Mouse (Mus musculus): ENCODE data around the gene Ubl4a. TPM values are rescaled to one million over a fixed set of nuclear protein-coding genes. Genes with fewer than 3 reads are reported as not detected.
"Not testable (repeated sequence)": the region's sequence is repeated elsewhere in the genome, so short reads cannot be mapped to it uniquely, and the experiment has no call there.

Gene Ubl4a
- 61.6 and 64.0 TPM in 2 replicates for polyA plus RNA-seq (2015; fragmentation: Nextera tagmentation; extraction: Ambion mirVana)

- ATAC-seq (ENCODE audit: low FRiP score) = peak; percentile 92
- H3K27ac ChIP-seq = no peak within 1 kb of the TSS
- peaks cover 9% of the 10 kb centered on the region; the same call in 1 of the 2 replicates for H3K4me1 ChIP-seq (replicated peaks)
- WGBS = 20% methylated on average over 32 of the region's 32 CpGs
- H3K4me2 ChIP-seq = peak within 1 kb of the TSS; percentile 62
- peak within 1 kb of the TSS; percentile 65 for H3K9ac ChIP-seq
- H3K9me3 ChIP-seq = no peaks in the 10 kb centered on the region
- peak within 1 kb of the TSS; percentile 43 for H3K4me3 ChIP-seq
- H3K27me3 ChIP-seq = no peaks in the 10 kb centered on the region
- no peaks in the 10 kb centered on the region for H3K36me3 ChIP-seq
Measured at GRCm38 (mm10) chrX:74372888-74373549, at the start of gene Ubl4a, which contains the start of gene Slc10a3. Gene Ubl4a, minus strand, starts transcription at chrX:74373218. Gene Slc10a3, minus strand, starts transcription at chrX:74373349.

- Histone ChIP-seq H3K4me2 (no peak overlapping the region), H3K27ac (no peak overlapping the region), H3K36me3 (no peaks in the 10 kb centered on the region; the same call in none of the 2 replicates), H3K9me3 (no peaks in the 10 kb centered on the region), H3K27me3 (no peaks in the 10 kb centered on the region), H3K9ac (no peak overlapping the region), H3K4me1 (replicated peaks) (no peaks in the 10 kb centered on the region), H3K4me3 (no peak overlapping the region)
- ATAC-seq (ENCODE audit: low FRiP score) = peak; percentile 83
Measured at GRCm38 (mm10) chrX:74413377-74413776, 40.4 kb upstream of the Ubl4a start.

GRCm38 (mm10) chrX:74408340-74408739 is 35.3 kb upstream of the Ubl4a start:
- Histone ChIP-seq H3K36me3 (no peaks in the 10 kb centered on the region; the same call in none of the 2 replicates), H3K4me1 (replicated peaks) (no peaks in the 10 kb centered on the region), H3K9me3 (no peaks in the 10 kb centered on the region), H3K27ac (no peak overlapping the region), H3K27me3 (no peaks in the 10 kb centered on the region), H3K4me3 (no peak overlapping the region), H3K4me2 (no peak overlapping the region), H3K9ac (no peak overlapping the region)
- WGBS = 42% methylated on average over 2 of the region's 2 CpGs
- no peak for ATAC-seq (ENCODE audit: low FRiP score)

GRCm38 (mm10) chrX:74400136-74400535 is 27.1 kb upstream of the Ubl4a start:
- H3K36me3 ChIP-seq = no peaks in the 10 kb centered on the region
- no peaks in the 10 kb centered on the region for H3K9me3 ChIP-seq
- no peak overlapping the region for H3K27ac ChIP-seq
- no peak overlapping the region for H3K4me3 ChIP-seq
- 88% methylated on average over 3 of the region's 3 CpGs for WGBS
- no peaks in the 10 kb centered on the region for H3K27me3 ChIP-seq
- H3K4me1 ChIP-seq (replicated peaks) = no peaks in the 10 kb centered on the region
- H3K9ac ChIP-seq = no peak overlapping the region
- no peak for ATAC-seq (ENCODE audit: low FRiP score)
- no peak overlapping the region for H3K4me2 ChIP-seq

- Histone ChIP-seq H3K27ac (peak within 1 kb of the TSS; percentile 88), H3K4me3 (peak within 1 kb of the TSS; percentile 51), H3K9ac (peak within 1 kb of the TSS; percentile 78), H3K4me1 (replicated peaks) (peaks cover 7% of the 10 kb centered on the region), H3K9me3 (no peaks in the 10 kb centered on the region), H3K36me3 (no peaks in the 10 kb centered on the region), H3K4me2 (peak within 1 kb of the TSS; percentile 65), H3K27me3 (no peaks in the 10 kb centered on the region)
- ATAC-seq (ENCODE audit: low FRiP score) = peak; percentile 100
- WGBS = 22% methylated on average over 30 of the region's 30 CpGs
Measured at GRCm38 (mm10) chrX:74392535-74393443, 19.8 kb upstream of the Ubl4a start, which contains the start of the genes Fam3a and Ikbkg. Gene Fam3a, minus strand, starts transcription at chrX:74393272. Gene Ikbkg, plus strand, starts transcription at chrX:74393290.

GRCm38 (mm10) chrX:74388153-74388552 is 15.1 kb upstream of the Ubl4a start:
- Histone ChIP-seq H3K4me2 (no peak overlapping the region), H3K4me1 (replicated peaks) (peaks cover 7% of the 10 kb centered on the region), H3K9me3 (no peaks in the 10 kb centered on the region), H3K9ac (no peak overlapping the region), H3K27ac (no peak overlapping the region), H3K36me3 (peaks cover 19% of the 10 kb centered on the region), H3K4me3 (no peak overlapping the region), H3K27me3 (no peaks in the 10 kb centered on the region)
- ATAC-seq (ENCODE audit: low FRiP score) = no peak

GRCm38 (mm10) chrX:74384451-74384850 is 11.4 kb upstream of the Ubl4a start:
- 81% methylated on average over 2 of the region's 2 CpGs for WGBS
- ATAC-seq (ENCODE audit: low FRiP score) = no peak
- peaks cover 19% of the 10 kb centered on the region for H3K36me3 ChIP-seq

GRCm38 (mm10) chrX:74368209-74368909 is 4.7 kb downstream of the Ubl4a start:
- peaks cover 21% of the 10 kb centered on the region for H3K4me1 ChIP-seq (replicated peaks)
- peak overlapping the region; percentile 59 for H3K4me3 ChIP-seq
- 15% methylated on average over 25 of the region's 49 CpGs for WGBS
- no peaks in the 10 kb centered on the region for H3K36me3 ChIP-seq
- peak overlapping the region; percentile 65 for H3K4me2 ChIP-seq
- H3K9me3 ChIP-seq = no peaks in the 10 kb centered on the region
- H3K9ac ChIP-seq = peak overlapping the region; percentile 82
- H3K27ac ChIP-seq = peak overlapping the region; percentile 80
- no peaks in the 10 kb centered on the region for H3K27me3 ChIP-seq
- peak; percentile 78 for ATAC-seq (ENCODE audit: low FRiP score)

More at GRCm38 (mm10) chrX:74384451-74384850, 11.4 kb upstream of the Ubl4a start:
- Histone ChIP-seq H3K27ac (no peak overlapping the region), H3K27me3 (no peaks in the 10 kb centered on the region), H3K9me3 (no peaks in the 10 kb centered on the region), H3K4me2 (no peak overlapping the region), H3K9ac (no peak overlapping the region), H3K4me3 (no peak overlapping the region), H3K4me1 (replicated peaks) (no peaks in the 10 kb centered on the region)

- Histone ChIP-seq H3K9me3 (no peaks in the 10 kb centered on the region), H3K27ac (peak overlapping the region; percentile 80; the same call in 1 of the 2 replicates), H3K36me3 (no peaks in the 10 kb centered on the region)
Measured at GRCm38 (mm10) chrX:74367512-74367911, 5.5 kb downstream of the Ubl4a start.

GRCm38 (mm10) chrX:74359171-74359570 is 13.8 kb downstream of the Ubl4a start:
- no peak overlapping the region for H3K9ac ChIP-seq
- 59% methylated on average over 11 of the region's 11 CpGs for WGBS
- no peak for ATAC-seq (ENCODE audit: low FRiP score)
- no peak overlapping the region for H3K27ac ChIP-seq
- no peaks in the 10 kb centered on the region for H3K9me3 ChIP-seq
- H3K4me2 ChIP-seq = no peak overlapping the region
- H3K4me1 ChIP-seq (replicated peaks) = no peaks in the 10 kb centered on the region
- no peak overlapping the region for H3K4me3 ChIP-seq
- no peaks in the 10 kb centered on the region for H3K36me3 ChIP-seq
- H3K27me3 ChIP-seq = no peaks in the 10 kb centered on the region

More at GRCm38 (mm10) chrX:74367512-74367911, 5.5 kb downstream of the Ubl4a start:
- ATAC-seq (ENCODE audit: low FRiP score) = 0 out of 2 replicates have a peak, but pooled peaks have one; percentile 6
- peak overlapping the region; percentile 65 for H3K4me2 ChIP-seq
- H3K4me3 ChIP-seq = peak overlapping the region; percentile 59
- H3K27me3 ChIP-seq = no peaks in the 10 kb centered on the region
- 68% methylated on average over 10 of the region's 10 CpGs for WGBS
- H3K9ac ChIP-seq = peak overlapping the region; percentile 82
- peaks cover 19% of the 10 kb centered on the region for H3K4me1 ChIP-seq (replicated peaks)

GRCm38 (mm10) chrX:74357069-74357468 is 15.9 kb downstream of the Ubl4a start:
- not testable (repeated sequence) for H3K27ac ChIP-seq; H3K9me3 ChIP-seq; H3K4me2 ChIP-seq; H3K4me1 ChIP-seq (replicated peaks); H3K36me3 ChIP-seq; H3K9ac ChIP-seq; ATAC-seq (ENCODE audit: low FRiP score); H3K27me3 ChIP-seq; H3K4me3 ChIP-seq
- WGBS = 84% methylated on average over 3 of the region's 3 CpGs

- ATAC-seq (ENCODE audit: low FRiP score) = peak; percentile 88
- no peaks in the 10 kb centered on the region for H3K36me3 ChIP-seq
- peak within 1 kb of the TSS; percentile 45 for H3K4me3 ChIP-seq
- no peaks in the 10 kb centered on the region for H3K27me3 ChIP-seq
- H3K4me2 ChIP-seq = peak within 1 kb of the TSS; percentile 59
- no peaks in the 10 kb centered on the region for H3K9me3 ChIP-seq
- WGBS = 30% methylated on average over 16 of the region's 22 CpGs
- 0 out of 2 replicates have a peak, but pooled peaks cover 4% of the 10 kb centered on the region for H3K4me1 ChIP-seq (replicated peaks)
- H3K9ac ChIP-seq = peak within 1 kb of the TSS; percentile 69
- peak within 1 kb of the TSS; percentile 79 for H3K27ac ChIP-seq
Measured at GRCm38 (mm10) chrX:74353467-74353770, 19.6 kb downstream of the Ubl4a start, which contains the start of gene Lage3. Gene Lage3, minus strand, starts transcription at chrX:74353618.

Data from hindbrain, embryonic 13.5 days (tissue).